Mouse (Mus musculus) heart, adult 2 months (tissue): Measurements from ENCODE around the gene Casp7. TPM values are rescaled to one million over a fixed set of nuclear protein-coding genes. Genes with fewer than 3 reads are reported as not detected.

Experiments used
- DNase-seq, 2 experiments: peaks; one replicate each; pipeline ENCODE4 v3.0.0; 2021
- H3K27ac ChIP-seq: fragments of 200-600 bp; 2 replicates; pipeline ENCODE4 v1.8.1; 2022
- H3K27me3 ChIP-seq: fragments of 200-500 bp; 2 replicates; pipeline ENCODE4 v1.6.1; 2012; ENCODE audit warnings: mild to moderate bottlenecking, low read length, inconsistent platforms, mixed read lengths; ENCODE audit not compliant: control insufficient read depth, insufficient read depth
- H3K36me3 ChIP-seq: fragments of 200-500 bp; 2 replicates; pipeline ENCODE4 v1.6.1; 2012; ENCODE audit warnings: low read length, inconsistent platforms; ENCODE audit not compliant: control insufficient read depth, insufficient read depth
- H3K4me1 ChIP-seq: fragments of 200-500 bp; 2 replicates; pipeline ENCODE4 v1.6.1; 2011; ENCODE audit warnings: low read length; ENCODE audit not compliant: control insufficient read depth, insufficient read depth
- H3K4me3 ChIP-seq: fragments of 200-600 bp; 2 replicates; pipeline ENCODE4 v1.8.1; 2022
- H3K79me2 ChIP-seq: fragments of 200-500 bp; replicated peaks from 2 replicates; pipeline ENCODE4 v1.6.1; 2012; ENCODE audit warnings: mild to moderate bottlenecking, inconsistent platforms, low read length, moderate library complexity, mixed read lengths; ENCODE audit not compliant: control insufficient read depth, insufficient read depth
- H3K9ac ChIP-seq: fragments of 200-500 bp; 2 replicates; pipeline ENCODE4 v1.6.1; 2012; ENCODE audit warnings: low read depth, mild to moderate bottlenecking, control low read depth, inconsistent platforms, low read length, mixed read lengths
- CTCF ChIP-seq: fragments of 200-600 bp; IDR thresholded peaks from 2 replicates; pipeline ENCODE4 v1.8.1; 2022; ENCODE audit warnings: antibody characterized with exemption, mild to moderate bottlenecking, moderate library complexity
- EP300 ChIP-seq: fragments of 200-500 bp; IDR thresholded peaks from 2 replicates; pipeline ENCODE4 v1.6.1; 2011; ENCODE audit warnings: low read depth, low read length, control low read depth; ENCODE audit not compliant: insufficient read depth
- POLR2A ChIP-seq: fragments of 200-500 bp; IDR thresholded peaks from 2 replicates; pipeline ENCODE4 v1.6.1; 2011; ENCODE audit warnings: mild to moderate bottlenecking, low read depth, low read length, control low read depth; ENCODE audit not compliant: insufficient read depth
- WGBS: fragments of 180-500 bp; shearing (Covaris S2); methylation state at CpG from one replicate; pipeline ENCODE4 v1.1.7; 2018; 5-methylcytosine and 5-hydroxymethylcytosine counted together
- intact Hi-C: fragments of 180-260 bp; cut with DNase I; formaldehyde crosslinking; loops from one replicate; pipeline ENCODE4 v1.15.1; 2025
- polyA plus RNA-seq: library from polyadenylated mRNA; depleted of rRNA; stranded (reverse); fragments of >200 nt; gene quantifications from 2 replicates; pipeline ENCODE4 v1.2.3, GENCODE M21; 2012
- total RNA-seq, 2 experiments: library from RNA; stranded (reverse); gene quantifications; 2 replicates each; pipeline ENCODE4 v1.2.3; 2021

Gene Casp7
- total and polyA plus RNA-seq, 3 experiments: 9.2 to 12.5 (median 11.7) TPM

DNA sequence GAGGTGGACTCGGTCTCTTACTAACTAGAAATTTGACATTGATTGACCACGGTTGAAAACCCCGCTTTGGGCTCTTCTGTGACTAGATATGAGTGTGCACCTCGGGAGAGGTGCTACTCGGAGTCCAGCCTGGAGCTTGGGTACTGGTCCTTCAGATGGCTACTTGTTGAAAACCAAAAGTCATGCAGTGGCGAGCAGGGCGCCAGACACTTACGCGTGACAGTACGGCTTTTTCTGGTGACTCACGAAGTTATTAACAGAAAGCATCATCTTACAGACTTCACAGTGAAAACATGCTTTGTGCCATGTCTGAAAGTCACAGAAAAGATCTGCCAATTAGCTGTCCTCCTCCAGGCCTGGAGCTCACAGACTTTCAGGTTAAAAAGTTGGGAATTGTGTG lies 7.8 kb upstream of the Casp7 start:
- 66% methylated on average over 11 of the region's 11 CpGs for WGBS
- DNase-seq: peak; percentile 53 to 60
- Histone ChIP-seq H3K27me3 (no peaks in the 10 kb centered on the region), H3K4me3 (peak overlapping the region; percentile 28), H3K9ac (peak overlapping the region; percentile 73), H3K4me1 (peaks cover 1% of the 10 kb centered on the region; the same call in 1 of the 2 replicates), H3K36me3 (peaks cover 6% of the 10 kb centered on the region), H3K79me2 (no peaks in the 10 kb centered on the region), H3K27ac (peak overlapping the region; percentile 95)
- TF ChIP-seq POLR2A (peak; percentile 64; the same call in 1 of the 2 replicates), EP300 (peak; percentile 42; the same call in 1 of the 2 replicates), CTCF (no peak)
- intact Hi-C loops: no loop called here

DNA sequence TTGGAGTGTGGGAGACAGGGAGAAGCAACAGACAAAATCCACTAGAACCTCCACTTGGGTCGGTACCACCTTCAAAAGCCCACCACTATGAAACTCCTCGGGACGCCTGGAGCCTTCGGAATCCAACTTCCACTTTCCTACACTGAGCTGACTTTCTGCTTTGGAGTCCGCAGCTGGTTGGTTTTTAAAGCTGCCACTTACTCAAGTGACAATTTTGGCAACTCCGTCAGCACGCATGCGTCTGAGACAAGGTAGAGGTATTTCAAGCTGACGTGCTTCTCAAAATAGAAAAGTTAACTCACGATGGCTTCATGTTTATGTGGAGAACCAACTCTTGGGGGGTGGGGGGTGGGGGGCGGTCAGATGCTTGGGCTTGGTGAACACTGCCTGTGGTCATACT lies 7.0 kb upstream of the Casp7 start, which contains the start of gene Nrap:
TSS of gene Nrap (minus strand) at position 159 of the 400 bp plus-strand sequence.
- peaks cover 6% of the 10 kb centered on the region for H3K36me3 ChIP-seq
- intact Hi-C loops: no loop called here
- peak within 1 kb of the TSS; percentile 95 for H3K27ac ChIP-seq
- TF ChIP-seq POLR2A: peak; percentile 82
- TF ChIP-seq CTCF: no peak
- TF ChIP-seq EP300: 0 out of 2 replicates have a peak, but pooled peaks have one; percentile 44
- DNase-seq: peak in 1 of 2 experiments; percentile 72
- WGBS: 63% methylated on average over 11 of the region's 11 CpGs
- H3K4me3 ChIP-seq: peak within 1 kb of the TSS; percentile 28
- H3K27me3 ChIP-seq: no peaks in the 10 kb centered on the region
- peak within 1 kb of the TSS; percentile 81 for H3K9ac ChIP-seq
- H3K79me2 ChIP-seq: no peaks in the 10 kb centered on the region
- H3K4me1 ChIP-seq: peaks cover 1% of the 10 kb centered on the region; the same call in 1 of the 2 replicates

DNA sequence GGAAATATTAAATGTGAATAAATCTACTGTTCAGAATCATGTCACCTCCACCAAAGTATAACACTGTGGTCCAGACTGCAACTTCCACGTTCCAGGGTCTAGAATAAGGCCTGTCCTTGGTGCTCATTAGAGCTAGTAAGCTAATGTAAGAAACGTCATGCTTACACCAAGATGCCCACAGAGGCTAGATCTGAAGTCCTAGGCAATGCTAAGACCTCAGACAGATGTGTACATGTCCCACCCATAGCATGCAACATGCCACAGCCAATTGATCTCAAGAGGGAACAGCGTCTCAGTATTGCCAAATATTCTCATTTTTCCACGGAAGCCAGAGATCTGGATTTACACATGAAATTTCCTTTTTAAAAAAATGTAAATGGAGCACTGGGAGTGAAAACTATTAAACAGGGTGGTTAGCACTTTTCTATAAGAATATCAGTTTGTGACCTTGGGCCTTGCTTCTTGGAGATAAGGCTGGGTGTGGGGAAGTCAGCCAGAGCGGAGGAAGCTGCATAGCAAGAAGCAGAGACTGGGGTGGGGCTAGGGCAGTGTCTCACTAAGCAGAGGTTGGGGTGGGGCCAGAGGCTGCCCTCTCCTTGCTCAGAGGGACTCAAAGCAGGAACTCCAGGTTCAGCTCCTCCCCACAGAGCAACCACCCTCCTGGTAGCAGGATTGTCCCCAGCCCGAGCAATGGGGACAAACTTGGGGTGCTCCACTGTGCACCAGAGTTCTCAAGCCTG lies 5.5 kb upstream of the Casp7 start:
- Histone ChIP-seq H3K79me2 (no peaks in the 10 kb centered on the region), H3K4me1 (peaks cover 3% of the 10 kb centered on the region; the same call in 1 of the 2 replicates), H3K27me3 (no peaks in the 10 kb centered on the region), H3K36me3 (peaks cover 6% of the 10 kb centered on the region), H3K27ac (no peak overlapping the region), H3K4me3 (no peak overlapping the region), H3K9ac (no peak overlapping the region)
- DNase-seq: peak in 1 of 2 experiments; percentile 25
- intact Hi-C loops: no loop called here
- 73% methylated on average over 6 of the region's 6 CpGs for WGBS
- TF ChIP-seq POLR2A: no peak
- TF ChIP-seq EP300: no peak
- no peak for TF ChIP-seq CTCF

DNA sequence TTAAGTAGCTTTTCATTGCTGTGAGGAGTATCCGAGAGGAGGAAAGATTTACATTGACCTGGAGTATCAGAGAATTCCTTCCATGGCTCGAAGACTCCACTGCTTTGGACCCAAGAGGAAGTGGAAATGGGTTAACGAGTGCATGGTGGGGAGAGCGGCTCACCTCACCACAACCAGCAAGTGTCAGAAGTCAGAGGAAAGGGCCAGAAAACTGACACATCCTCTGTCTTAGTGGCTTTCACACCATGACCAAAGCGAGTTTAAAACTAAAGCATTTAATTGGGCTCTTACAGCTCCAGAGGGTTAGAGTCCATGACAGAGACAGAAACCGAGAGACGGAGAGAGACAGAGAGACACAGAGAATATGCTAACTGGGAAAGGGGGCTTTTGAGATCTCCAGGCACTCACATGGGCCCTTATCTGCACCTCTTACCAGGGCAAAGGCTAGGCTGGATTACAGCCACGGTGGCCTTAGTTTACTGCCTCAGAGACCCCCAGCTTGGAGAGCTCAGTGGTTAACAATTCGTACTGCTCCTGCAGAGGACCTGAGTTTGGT lies 3.5 kb upstream of the Casp7 start:
- no peaks in the 10 kb centered on the region for H3K27me3 ChIP-seq
- H3K4me3 ChIP-seq: no peak overlapping the region
- TF ChIP-seq CTCF (no peak), EP300 (no peak), POLR2A (no peak)
- H3K36me3 ChIP-seq: no peaks in the 10 kb centered on the region
- DNase-seq: no peak
- H3K27ac ChIP-seq: no peak overlapping the region
- no peak overlapping the region for H3K9ac ChIP-seq
- WGBS: 79% methylated on average over 9 of the region's 9 CpGs
- intact Hi-C loops: no loop called here
- H3K4me1 ChIP-seq: peaks cover 7% of the 10 kb centered on the region; the same call in 1 of the 2 replicates
- H3K79me2 ChIP-seq: no peaks in the 10 kb centered on the region

- no peak for TF ChIP-seq POLR2A
- TF ChIP-seq EP300: no peak
- TF ChIP-seq CTCF: no peak
- 91% methylated on average over 16 of the region's 16 CpGs for WGBS
- Histone ChIP-seq H3K79me2 (no peaks in the 10 kb centered on the region), H3K9ac (no peak overlapping the region), H3K27ac (no peak overlapping the region), H3K4me1 (peaks cover 7% of the 10 kb centered on the region; the same call in 1 of the 2 replicates), H3K27me3 (no peaks in the 10 kb centered on the region), H3K36me3 (no peaks in the 10 kb centered on the region), H3K4me3 (no peak overlapping the region)
- intact Hi-C loops: loop anchor here (5.0 kb wide), 1 partner anchor 38 kb away; no protein-coding TSS in a partner anchor
- no peak for DNase-seq
Measured at GRCm38 (mm10) chr19:56395183-56395935, 1.6 kb upstream of the Casp7 start.
